Mouse (Mus musculus) heart, postnatal 14 days (tissue): ENCODE measurements around the gene Hbb-y. TPM values are rescaled to one million over a fixed set of nuclear protein-coding genes. Genes with fewer than 3 reads are reported as not detected.
"Not testable (repeated sequence)": the region's sequence is repeated elsewhere in the genome, so short reads cannot be mapped to it uniquely, and the experiment has no call there.

Experiments
- DNase-seq, 2 experiments: peaks; one replicate each; pipeline ENCODE4 v3.0.0; 2021 to 2022
- intact Hi-C: fragments of 180-260 bp; cut with DNase I; formaldehyde crosslinking; loops from one replicate; pipeline ENCODE4 v1.15.1; 2025
- long read RNA-seq, 2 experiments: library from polyadenylated mRNA; stranded (forward); transcript quantifications; one replicate each; pipeline ENCODE4 v2.0.0; 2021
- total RNA-seq, 2 experiments: library from RNA; stranded (reverse); gene quantifications; 2 replicates each; pipeline ENCODE4 v1.2.3; 2021

Gene Hbb-y
- not detected for total RNA-seq
- long read RNA-seq, experiment 1: 0 reads
- long read RNA-seq, experiment 2: 0 reads

DNA sequence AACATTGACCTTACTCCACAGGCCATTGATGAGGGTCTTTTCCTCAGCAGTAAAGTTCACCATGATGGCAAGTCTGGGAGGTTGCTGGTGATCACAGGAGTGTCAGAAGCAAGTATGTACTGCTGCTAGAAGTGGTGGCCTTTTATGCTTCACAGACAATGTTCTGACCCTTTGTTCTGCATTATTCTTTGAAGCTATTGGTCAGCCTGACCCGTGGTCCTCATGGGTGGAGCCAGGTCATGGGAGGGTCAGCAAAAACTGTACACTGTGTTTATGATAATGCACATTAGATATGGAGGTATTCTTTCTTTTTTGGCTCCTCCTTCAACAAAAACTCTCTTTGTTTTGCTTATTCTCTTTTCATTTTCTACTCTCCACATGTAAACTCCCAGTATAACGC is at the start of gene Hbb-y:
Gene Hbb-y, minus strand, starts transcription at position 127 of the 400 bp plus-strand sequence.
- DNase-seq: no peak
- intact Hi-C loops: no loop called here

DNA sequence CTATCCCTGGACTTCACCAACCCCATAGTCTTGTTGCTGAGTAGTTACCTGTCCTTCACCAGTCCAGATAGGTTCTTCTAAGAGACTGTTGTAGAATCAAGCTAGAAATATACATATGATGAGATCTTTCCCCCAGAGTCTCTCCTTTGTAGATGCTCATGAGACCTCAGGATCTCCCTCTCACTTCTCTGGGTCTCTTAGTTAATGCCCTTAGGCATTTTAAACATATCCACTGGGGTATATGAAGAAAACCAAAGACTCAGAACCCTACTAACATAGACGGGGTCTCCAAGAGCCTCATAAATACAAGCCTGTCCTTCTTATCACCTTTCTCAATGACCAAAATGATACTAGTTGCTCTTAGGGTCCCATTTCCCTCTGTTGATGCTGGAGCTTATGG is 41.4 kb upstream of the Hbb-y start, which contains the start of gene Olfr64:
Gene Olfr64, minus strand, starts transcription at position 101 of the 400 bp plus-strand sequence.
- no peak for DNase-seq
- intact Hi-C loops: no loop called here

DNA sequence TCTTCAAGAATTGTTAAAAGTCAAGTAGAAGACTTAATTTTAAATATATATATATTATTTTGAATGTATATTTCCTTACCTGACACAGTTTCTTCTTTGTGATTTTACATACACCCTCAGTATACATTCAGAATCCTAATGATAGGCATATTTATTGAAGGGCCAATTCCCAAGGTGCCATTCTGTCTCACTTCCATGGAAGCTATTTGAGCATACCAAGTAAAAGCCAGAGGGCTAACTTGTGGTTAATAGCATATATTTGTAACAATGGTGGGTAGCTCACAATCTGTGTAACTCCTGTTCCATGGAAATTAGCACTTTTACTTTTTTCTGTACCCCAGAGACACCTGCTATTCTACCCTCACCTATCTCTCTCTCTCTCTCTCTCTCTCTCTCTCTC is 33.1 kb upstream of the Hbb-y start, which contains the start of gene Olfr66:
Gene Olfr66, minus strand, starts transcription at position 101 of the 400 bp plus-strand sequence.
- DNase-seq: no peak
- intact Hi-C loops: no loop called here

DNA sequence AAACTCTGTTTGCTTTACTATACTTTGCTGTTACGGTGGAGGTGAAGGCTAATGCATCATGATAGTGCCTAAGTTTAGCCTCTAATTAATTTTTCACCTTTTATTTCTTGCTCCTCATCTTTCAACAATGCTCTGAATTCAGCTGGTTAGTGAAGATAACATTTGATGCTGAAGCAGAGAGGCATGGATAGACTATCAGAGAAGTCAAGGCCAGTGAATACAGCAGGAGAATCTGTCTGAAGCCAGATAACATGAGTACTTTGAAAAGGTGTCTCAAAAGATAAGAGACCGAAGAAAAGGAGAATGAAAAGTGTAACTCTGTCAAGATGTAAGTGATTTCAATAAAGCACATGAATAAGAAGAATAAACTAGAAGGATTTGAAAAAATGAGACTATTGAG is 24.1 kb upstream of the Hbb-y start:
- DNase-seq: no peak
- intact Hi-C loops: loop anchor here (10.0 kb wide), 1 partner anchor 1362 kb away; no protein-coding TSS in a partner anchor

DNA sequence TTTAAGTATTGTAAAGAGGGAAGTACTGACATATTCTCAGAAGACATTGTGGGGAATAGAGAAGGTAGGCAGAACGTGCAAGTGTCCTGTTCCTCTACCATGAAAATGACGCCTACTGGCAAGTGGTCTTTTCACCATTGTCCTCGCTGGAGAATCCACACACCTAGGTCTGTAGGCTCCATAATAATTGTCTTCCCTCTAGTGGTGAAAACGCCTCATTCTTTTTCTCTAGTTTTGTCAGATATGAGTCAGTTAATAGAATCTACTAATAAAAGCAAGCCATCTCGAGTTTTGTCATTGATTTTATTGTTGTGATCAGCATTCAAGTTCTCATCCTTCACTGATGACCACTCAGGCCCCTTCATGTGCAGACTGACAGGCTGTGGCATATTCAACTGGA is 21.4 kb upstream of the Hbb-y start:
- no peak for DNase-seq
- intact Hi-C loops: loop anchor here (10.0 kb wide), 1 partner anchor 1360 kb away; no protein-coding TSS in a partner anchor

DNA sequence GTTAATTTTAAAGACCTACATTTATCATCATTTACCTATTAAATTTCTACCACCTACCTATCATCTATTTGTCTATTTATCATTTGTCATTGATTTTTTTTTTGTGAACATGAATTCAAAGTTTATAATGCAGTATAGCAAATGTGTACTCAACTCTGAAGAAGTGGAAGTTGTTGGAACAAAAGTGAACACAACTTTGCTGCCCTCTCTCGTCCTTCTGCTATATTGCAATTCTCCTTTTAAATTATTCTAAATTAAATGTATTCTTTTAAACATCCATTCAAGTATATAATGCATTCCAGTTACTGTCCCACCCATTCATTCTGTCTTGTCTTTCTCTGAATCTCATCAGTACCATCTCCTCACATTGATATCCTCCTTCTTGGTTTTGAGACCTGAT is 20.0 kb upstream of the Hbb-y start:
- intact Hi-C loops: loop anchor here (10.0 kb wide), 1 partner anchor 1358 kb away; no protein-coding TSS in a partner anchor
- no peak for DNase-seq

DNA sequence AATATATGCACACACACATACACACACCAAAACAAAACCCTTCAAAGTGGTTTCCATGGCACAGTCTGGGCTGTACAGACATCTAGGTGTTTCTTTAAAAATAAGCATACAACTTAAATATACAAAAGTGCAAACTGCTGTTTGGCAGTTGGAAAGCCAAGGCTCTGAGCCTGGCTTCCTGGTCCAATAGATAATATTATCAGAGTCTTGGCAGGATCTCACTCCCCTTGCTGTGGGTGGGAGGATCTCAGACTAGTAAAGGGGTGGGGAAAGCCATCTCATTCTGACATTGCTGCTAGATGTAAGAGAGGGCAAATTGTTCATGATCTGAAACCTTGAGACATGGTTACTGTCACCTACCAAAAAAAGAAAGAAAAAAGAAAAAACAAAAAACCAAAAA is 17.7 kb upstream of the Hbb-y start:
- DNase-seq: no peak
- intact Hi-C loops: loop anchor here (10.0 kb wide), 1 partner anchor 1356 kb away; no protein-coding TSS in a partner anchor

DNA sequence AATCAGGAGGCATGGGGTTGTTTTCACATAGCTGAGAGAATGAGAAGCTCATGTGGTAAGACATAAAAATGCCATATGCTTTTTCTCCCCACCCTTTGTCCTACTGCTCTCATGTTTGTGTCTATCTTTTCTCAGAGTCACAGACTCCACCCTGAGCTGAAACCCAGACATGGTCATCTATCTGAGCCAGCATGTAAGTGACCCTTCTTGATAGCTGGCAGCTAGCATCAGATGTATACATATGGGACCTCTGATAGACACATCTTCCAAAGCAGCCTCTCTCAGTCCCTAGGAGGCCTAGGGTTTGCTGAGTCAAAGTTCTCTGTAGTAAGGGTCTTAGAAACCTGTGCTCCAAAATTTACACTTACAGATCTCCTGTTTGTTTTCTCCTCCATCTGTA is 12.7 kb upstream of the Hbb-y start:
- no peak for DNase-seq
- intact Hi-C loops: no loop called here

DNA sequence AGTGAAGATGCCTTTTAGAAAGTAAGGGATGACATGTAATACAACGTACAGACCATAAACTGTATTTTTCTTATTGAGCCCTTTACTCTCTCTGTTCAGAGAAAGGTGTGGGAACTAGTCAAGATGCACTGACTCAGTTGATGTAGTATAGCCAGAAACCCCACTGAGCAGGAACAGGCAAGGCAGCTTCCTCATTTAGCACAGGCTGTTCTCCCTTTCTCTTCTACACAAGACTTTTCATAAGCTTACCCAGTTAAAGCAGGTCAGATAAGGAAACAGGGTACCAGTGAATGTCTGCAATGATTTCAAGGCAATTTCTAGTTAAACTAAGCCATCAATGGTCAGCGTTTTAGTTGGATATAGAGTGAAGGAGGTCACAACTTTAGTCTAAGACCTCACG is 8.5 kb upstream of the Hbb-y start:
- intact Hi-C loops: no loop called here
- DNase-seq: no peak

DNA sequence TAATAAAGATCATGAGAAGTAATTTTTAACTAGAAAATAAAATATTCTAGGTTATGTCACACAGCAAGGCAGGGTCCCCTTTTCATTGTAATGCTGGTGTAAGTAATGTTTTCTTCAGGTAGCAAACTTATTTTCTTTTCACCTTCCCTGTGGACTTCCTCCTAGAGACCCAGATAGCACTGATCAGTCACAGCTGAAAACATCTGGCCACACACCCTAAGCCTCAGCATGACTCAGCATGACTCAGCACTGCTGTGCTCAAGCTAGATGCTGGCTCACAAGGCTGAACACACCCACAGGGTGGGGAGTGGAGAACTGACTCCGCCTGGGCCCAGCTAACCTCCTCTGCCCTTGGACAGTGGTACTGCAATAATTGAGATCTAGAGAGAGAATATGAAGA is 7.8 kb upstream of the Hbb-y start:
- peak; percentile 29 to 48 for DNase-seq
- intact Hi-C loops: no loop called here

DNA sequence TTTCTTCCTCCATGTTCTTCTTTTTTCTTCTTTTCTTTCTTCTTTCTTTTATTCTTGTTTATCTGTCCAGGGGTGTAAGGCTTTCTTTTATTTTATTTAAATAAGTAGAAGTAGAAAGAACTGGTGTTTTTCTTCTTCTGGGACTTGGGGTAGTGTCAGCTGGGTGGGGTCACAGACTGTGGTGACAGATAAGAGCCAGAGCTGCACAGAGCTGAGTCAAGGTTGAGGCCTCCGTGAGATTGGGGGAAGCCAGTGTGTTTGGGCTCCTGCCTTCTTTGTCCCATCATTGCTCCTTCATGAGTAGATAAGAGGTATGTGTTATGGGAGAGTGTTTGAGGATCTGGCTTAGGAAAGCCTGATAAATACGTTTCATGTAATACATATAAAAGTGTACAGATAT is 6.1 kb upstream of the Hbb-y start:
- no peak for DNase-seq
- intact Hi-C loops: no loop called here

DNA sequence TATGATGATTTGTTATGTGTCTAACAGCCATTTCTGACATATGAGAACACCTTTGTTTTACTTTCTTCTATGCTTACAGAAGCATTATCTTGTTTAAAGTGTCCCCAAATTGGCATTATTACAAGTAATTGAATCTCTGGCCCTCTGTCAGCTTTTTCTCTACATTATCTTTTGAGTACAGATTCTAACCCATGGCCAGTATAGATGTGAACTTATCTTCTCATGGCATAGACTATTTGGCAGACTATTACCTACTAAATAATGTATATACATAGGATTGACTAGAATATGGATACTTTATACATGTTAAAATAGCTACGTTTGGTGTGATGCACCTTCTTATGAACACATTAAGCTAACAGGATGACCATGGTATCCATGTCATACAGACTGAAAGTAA is 1.7 kb upstream of the Hbb-y start:
- intact Hi-C loops: no loop called here
- no peak for DNase-seq

DNA sequence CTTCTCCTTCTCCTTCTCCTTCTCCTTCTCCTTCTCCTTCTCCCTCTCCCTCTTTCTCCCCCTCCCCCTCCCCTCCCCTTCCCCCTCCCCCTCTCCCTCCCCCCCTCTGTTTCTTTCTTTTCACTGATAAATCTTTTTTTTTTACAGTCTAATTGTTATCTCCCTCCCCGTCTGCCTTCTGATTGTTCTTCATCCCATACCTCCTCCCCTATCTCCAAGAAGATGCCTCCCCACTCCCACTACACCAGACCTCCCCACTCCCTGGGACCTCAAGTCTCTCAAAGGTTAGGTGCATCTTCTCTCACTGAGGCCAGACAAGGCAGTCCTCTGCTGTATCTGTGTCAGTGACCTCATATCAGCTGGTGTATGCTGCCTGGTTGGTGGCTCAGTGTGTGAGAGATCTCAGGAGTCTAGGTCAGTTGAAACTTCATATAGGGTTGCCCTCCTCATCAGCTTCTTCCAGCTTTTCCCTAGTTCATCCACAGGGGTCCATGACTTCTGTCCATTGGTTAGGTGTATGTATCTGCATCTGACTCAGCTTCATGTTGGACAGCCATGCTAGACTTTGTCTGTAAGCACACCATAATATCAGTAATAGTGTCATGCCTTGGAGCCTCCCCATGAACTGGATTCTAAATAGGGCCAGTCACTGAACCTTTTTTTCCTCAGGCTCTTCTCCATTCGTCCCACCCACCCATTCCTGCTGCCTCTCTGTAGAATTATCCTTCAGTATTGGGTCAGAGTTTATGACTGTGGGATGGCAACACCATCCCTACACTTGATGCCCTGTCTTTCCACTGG is 8.3 kb downstream of the Hbb-y start:
- DNase-seq: no peak

DNA sequence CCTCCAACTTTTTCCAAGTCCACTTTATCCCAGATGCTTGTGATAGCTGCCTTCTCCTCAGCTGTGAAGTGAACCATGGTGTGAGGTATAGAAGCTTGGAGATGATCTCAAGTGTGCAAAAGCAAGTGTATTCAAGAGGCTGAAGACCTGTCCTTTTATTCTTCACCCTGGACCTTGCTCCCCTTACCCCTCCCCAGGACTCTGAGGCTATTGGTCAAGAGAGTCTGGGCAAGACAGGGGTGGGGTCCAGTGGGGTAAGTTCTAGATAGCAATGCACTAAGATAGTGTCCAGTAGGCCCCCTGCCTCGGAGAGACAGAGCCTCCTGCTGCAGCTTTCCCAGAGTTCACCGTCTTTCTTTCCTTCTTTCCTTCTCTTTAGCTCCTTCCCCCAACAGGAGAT is 10.0 kb downstream of the Hbb-y start, which contains the start of gene Hbb-bh1:
Gene Hbb-bh1, minus strand, starts transcription at position 131 of the 400 bp plus-strand sequence.
- no peak for DNase-seq
- intact Hi-C loops: no loop called here

More for the DNA sequence above, 8.3 kb downstream of the Hbb-y start:
- intact Hi-C loops: no loop called here

DNA sequence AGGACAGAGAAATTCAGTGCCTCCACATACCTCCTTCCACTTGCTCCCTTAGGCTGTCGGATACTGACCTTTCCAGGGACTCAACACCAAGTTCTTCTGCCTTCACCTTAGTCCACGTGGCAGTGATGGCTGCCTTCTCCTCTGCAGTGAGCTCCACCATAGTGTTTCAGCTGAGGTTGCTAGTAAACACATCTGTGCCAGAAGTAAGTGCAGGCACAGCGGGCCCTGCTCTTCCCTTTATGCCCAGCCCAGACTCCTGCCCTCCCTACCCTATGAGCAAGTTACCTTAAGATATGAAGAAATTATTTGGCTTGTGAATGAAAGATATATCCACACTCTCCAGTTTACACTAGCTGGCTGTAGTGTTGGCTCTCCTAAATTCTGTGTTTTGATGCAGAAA is 12.7 kb downstream of the Hbb-y start, which contains the start of gene Hbb-bh2:
Gene Hbb-bh2, minus strand, starts transcription at position 253 of the 400 bp plus-strand sequence.
- intact Hi-C loops: no loop called here
- no peak for DNase-seq

DNA sequence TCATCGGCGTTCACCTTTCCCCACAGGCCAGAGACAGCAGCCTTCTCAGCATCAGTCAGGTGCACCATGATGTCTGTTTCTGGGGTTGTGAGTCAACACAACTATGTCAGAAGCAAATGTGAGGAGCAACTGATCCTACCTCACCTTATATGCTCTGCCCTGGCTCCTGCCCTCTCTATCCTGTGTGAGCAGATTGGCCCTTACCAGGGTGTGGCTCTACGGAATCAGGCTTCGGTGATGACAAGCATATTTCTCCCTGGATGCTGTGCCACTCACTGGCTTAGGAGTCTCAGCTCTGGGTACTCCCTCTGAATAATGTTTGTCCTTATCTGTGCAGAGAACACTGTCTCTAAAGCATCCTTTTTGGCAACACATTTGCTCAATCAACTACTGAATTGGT is 25.2 kb downstream of the Hbb-y start, which contains the start of gene Hbb-bs:
Gene Hbb-bs, minus strand, starts transcription at position 289 of the 400 bp plus-strand sequence.
- DNase-seq: no peak
- intact Hi-C loops: no loop called here

DNA sequence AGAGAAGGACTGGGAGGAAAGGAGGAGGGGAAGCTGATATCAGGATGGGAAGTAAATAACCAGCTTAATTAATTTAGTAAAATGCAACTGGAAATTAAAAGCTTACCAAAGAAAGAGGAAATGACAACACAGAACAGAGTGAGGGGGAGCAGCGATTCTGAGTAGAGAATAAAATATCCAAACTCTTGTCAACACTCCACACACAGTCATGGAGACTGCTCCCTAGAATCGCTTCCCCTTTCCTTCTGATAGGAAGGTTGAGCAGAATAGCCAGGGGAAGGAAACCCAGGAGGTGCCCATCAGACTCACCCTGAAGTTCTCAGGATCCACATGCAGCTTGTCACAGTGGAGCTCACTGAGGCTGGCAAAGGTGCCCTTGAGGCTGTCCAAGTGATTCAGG is 25.9 kb downstream of the Hbb-y start:
- DNase-seq, intact Hi-C loops: not testable (repeated sequence)

DNA sequence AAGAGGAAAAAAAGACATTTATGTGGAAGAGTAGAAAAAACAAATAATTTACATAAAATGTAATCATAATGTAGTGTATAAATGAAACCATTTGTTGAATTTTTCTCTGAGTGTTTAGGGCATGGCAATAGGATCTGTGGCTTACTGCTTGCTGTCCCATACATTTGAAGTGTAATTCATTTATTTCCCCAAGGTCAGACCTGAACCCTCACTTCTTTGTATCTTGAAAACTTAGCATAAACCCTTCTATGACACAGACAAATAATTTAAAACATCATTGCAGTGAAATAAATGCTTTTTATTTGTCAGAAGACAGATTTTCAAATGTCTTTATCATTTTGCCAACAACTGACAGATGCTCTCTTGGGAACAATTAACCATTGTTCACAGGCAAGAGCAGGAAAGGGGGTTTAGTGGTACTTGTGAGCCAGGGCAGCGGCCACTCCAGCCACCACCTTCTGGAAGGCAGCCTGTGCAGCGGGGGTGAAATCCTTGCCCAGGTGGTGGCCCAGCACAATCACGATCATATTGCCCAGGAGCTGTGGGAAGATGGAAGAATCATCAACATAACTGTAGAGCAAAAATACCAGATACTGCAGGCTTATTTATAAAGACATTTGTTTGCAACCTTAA is 26.6 kb downstream of the Hbb-y start:
- DNase-seq: no peak
- intact Hi-C loops: no loop called here

DNA sequence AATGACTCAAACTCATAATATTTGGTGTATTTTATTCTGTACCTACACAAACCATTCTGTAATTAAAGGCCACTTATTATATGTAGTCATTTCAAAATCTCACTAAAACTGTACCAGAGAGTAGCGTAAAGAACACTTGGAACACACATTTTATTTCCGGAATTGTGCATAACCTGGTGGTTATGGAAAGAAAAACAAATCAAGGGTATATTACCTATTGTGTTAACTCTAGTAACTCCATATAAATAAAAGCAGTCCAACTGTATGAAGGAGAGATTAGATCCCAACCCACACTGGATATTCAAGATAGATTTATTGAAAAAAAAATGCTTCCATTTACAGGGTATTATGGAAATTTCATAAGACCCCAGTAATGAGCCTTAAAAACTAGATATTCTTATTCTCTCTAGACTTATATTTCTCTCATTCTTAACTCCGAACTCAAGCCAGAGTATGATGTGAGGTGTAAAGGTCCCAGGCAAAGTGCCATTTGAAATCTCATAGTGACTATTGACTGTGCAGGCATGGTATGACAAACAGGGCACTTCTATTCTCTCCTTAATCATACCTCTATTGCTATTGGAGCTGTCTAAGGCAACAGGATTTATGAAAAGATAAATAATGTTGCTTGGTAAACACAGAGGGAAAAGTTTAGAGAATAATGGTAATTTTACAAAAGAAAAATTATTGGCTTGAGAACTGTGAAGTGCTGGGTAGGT is 27.3 kb downstream of the Hbb-y start:
- DNase-seq: no peak
- intact Hi-C loops: no loop called here

DNA sequence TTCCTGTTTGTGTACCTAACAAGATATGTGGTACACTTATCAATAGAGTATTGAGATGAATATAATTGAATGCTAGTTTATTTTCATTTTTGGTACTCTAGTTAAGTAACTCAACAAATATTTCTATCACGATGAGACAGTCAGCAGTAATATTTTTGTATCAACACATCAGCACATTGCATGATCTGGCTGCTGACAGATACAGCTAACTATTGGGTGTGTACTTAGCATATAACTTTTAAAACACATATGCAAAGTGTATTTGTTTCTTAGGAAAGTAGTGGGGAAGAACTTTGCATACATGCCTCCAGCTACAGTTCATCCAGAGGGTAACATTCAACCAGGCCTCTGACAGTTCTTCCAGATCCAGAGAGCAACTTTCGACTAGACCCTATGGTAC is 28.4 kb downstream of the Hbb-y start:
- no peak for DNase-seq
- intact Hi-C loops: no loop called here

DNA sequence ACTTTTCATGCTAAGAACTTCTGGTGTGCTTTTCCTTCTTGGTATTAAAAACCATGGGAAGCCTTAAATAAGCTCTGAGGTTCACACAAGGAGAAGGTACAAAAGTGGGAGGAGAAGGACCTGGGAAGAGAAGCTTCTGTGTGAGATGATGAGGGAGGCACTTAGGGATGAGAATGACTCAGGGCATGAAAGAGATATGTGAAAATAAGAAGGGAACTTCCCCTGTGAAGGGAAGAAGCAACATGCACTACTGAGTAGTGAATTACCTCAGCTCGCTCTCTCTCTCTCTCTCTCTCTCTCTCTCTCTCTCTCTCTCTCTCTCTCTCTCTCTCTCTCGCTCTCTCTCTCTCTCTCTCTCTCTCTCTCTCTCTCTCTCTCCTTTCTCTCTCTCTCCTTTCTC is 37.9 kb downstream of the Hbb-y start:
- DNase-seq, intact Hi-C loops: not testable (repeated sequence)
